Mouse (Mus musculus) neural tube, embryonic 11.5 days (tissue): Measurements from ENCODE around the gene Postn. TPM values are rescaled to one million over a fixed set of nuclear protein-coding genes. Genes with fewer than 3 reads are reported as not detected.

ENCODE experiments used
- ATAC-seq: fragments of 200-750 bp; cut with Nextera tagmentation; 2 replicates; pipeline ENCODE4 v1.8.0; 2017; ENCODE audit warnings: moderate number of reproducible peaks, mild to moderate bottlenecking, moderate TSS enrichment, moderate library complexity; ENCODE audit not compliant: insufficient read depth, low FRiP score, low TSS enrichment
- DNase-seq: peaks from one replicate; pipeline ENCODE4 v3.0.0-alpha.2; 2015; ENCODE audit warnings: low spot score
- H3K27ac ChIP-seq: fragments of 300-500 bp; sonication (generic); 2 replicates; pipeline ENCODE4 v1.5.1; 2014; ENCODE audit warnings: low read depth, mild to moderate bottlenecking, low read length
- H3K27me3 ChIP-seq: fragments of 300-500 bp; sonication (generic); 2 replicates; pipeline ENCODE4 v1.6.1; 2014; ENCODE audit warnings: mild to moderate bottlenecking, low read length, mixed read lengths; ENCODE audit not compliant: control insufficient read depth, insufficient read depth
- H3K36me3 ChIP-seq: fragments of 300-500 bp; sonication (generic); 2 replicates; pipeline ENCODE4 v1.6.1; 2014; ENCODE audit warnings: mild to moderate bottlenecking, low read length, moderate library complexity, mixed read lengths; ENCODE audit not compliant: control insufficient read depth, insufficient read depth
- H3K4me1 ChIP-seq: fragments of 300-500 bp; sonication (generic); 2 replicates; pipeline ENCODE4 v1.6.1; 2014; ENCODE audit warnings: low read length, mixed read lengths; ENCODE audit not compliant: control insufficient read depth, insufficient read depth
- H3K4me2 ChIP-seq: fragments of 300-500 bp; sonication (generic); 2 replicates; pipeline ENCODE4 v1.6.1; 2014; ENCODE audit warnings: low read depth, mild to moderate bottlenecking, moderate library complexity
- H3K4me3 ChIP-seq: fragments of 300-500 bp; sonication (generic); 2 replicates; pipeline ENCODE4 v1.5.1; 2014; ENCODE audit warnings: low read depth, low read length
- H3K9ac ChIP-seq: fragments of 300-500 bp; sonication (generic); 2 replicates; pipeline ENCODE4 v1.6.1; 2014; ENCODE audit warnings: mild to moderate bottlenecking, low read length
- H3K9me3 ChIP-seq: fragments of 300-500 bp; sonication (generic); 2 replicates; pipeline ENCODE4 v1.6.1; 2016; ENCODE audit warnings: low read length; ENCODE audit not compliant: control insufficient read depth
- WGBS: fragments of 180-500 bp; shearing (Covaris S2); extraction: QIAGEN DNeasy Blood & Tissue Kit; methylation state at CpG from one replicate; pipeline ENCODE4 v1.1.7; 2014; 5-methylcytosine and 5-hydroxymethylcytosine counted together
- polyA plus RNA-seq: library from polyadenylated mRNA; unstranded; fragments of >200 nt; fragmentation: Nextera tagmentation; extraction: Ambion mirVana; gene quantifications from 2 replicates; pipeline ENCODE4 v1.2.1, GENCODE M21; 2014

Gene Postn
- polyA plus RNA-seq, 1 experiment from 2014 or later: 47.7 TPM

GRCm38 (mm10) chr3:54406567-54406966, 45.7 kb downstream of the Postn start:
- no peak overlapping the region for H3K4me2 ChIP-seq
- H3K9ac ChIP-seq: no peak overlapping the region
- no peaks in the 10 kb centered on the region for H3K36me3 ChIP-seq
- 70% methylated on average over 2 of the region's 2 CpGs for WGBS
- DNase-seq (no peak), ATAC-seq (no peak)
- no peaks in the 10 kb centered on the region for H3K9me3 ChIP-seq
- H3K4me1 ChIP-seq: no peaks in the 10 kb centered on the region
- H3K4me3 ChIP-seq: no peak overlapping the region
- no peak overlapping the region for H3K27ac ChIP-seq
- no peaks in the 10 kb centered on the region for H3K27me3 ChIP-seq

- H3K9me3 ChIP-seq: no peaks in the 10 kb centered on the region
- no peak overlapping the region for H3K27ac ChIP-seq
- no peak for DNase-seq
- no peaks in the 10 kb centered on the region for H3K36me3 ChIP-seq
- H3K4me3 ChIP-seq: no peak overlapping the region
- no peaks in the 10 kb centered on the region for H3K27me3 ChIP-seq
- no peak for ATAC-seq
- H3K4me2 ChIP-seq: no peak overlapping the region
- no peak overlapping the region for H3K9ac ChIP-seq
- H3K4me1 ChIP-seq: no peaks in the 10 kb centered on the region
- 91% methylated on average over 3 of the region's 3 CpGs for WGBS
These were observed 50.1 kb downstream of the Postn start for GRCm38 (mm10) chr3:54411052-54411451.

- Histone ChIP-seq H3K9me3 (no peaks in the 10 kb centered on the region), H3K27ac (no peak overlapping the region), H3K27me3 (no peaks in the 10 kb centered on the region), H3K9ac (no peak overlapping the region), H3K4me3 (no peak overlapping the region), H3K4me2 (no peak overlapping the region), H3K36me3 (no peaks in the 10 kb centered on the region), H3K4me1 (no peaks in the 10 kb centered on the region)
- DNase-seq: peak; percentile 34
- 66% methylated on average over 7 of the region's 7 CpGs for WGBS
- ATAC-seq: no peak
These were observed 52.1 kb downstream of the Postn start for GRCm38 (mm10) chr3:54412885-54413583.

- Histone ChIP-seq H3K9me3 (no peaks in the 10 kb centered on the region), H3K4me1 (no peaks in the 10 kb centered on the region), H3K27me3 (no peaks in the 10 kb centered on the region), H3K27ac (no peak overlapping the region), H3K4me3 (no peak overlapping the region), H3K36me3 (no peaks in the 10 kb centered on the region), H3K4me2 (no peak overlapping the region), H3K9ac (no peak overlapping the region)
- 75% methylated on average over 1 of the region's 1 CpGs for WGBS
- no peak for DNase-seq
- no peak for ATAC-seq
These were observed 52.6 kb downstream of the Postn start for GRCm38 (mm10) chr3:54413584-54413897.

- DNase-seq: peak; percentile 23
- H3K4me3 ChIP-seq: no peak overlapping the region
- H3K9me3 ChIP-seq: no peaks in the 10 kb centered on the region
- no peaks in the 10 kb centered on the region for H3K36me3 ChIP-seq
- WGBS: 61% methylated on average over 1 of the region's 1 CpGs
- H3K9ac ChIP-seq: no peak overlapping the region
- no peaks in the 10 kb centered on the region for H3K27me3 ChIP-seq
- ATAC-seq: no peak
- H3K4me2 ChIP-seq: no peak overlapping the region
- no peak overlapping the region for H3K27ac ChIP-seq
- H3K4me1 ChIP-seq: no peaks in the 10 kb centered on the region
These were observed 53.5 kb downstream of the Postn start for GRCm38 (mm10) chr3:54414386-54414785.

DNA sequence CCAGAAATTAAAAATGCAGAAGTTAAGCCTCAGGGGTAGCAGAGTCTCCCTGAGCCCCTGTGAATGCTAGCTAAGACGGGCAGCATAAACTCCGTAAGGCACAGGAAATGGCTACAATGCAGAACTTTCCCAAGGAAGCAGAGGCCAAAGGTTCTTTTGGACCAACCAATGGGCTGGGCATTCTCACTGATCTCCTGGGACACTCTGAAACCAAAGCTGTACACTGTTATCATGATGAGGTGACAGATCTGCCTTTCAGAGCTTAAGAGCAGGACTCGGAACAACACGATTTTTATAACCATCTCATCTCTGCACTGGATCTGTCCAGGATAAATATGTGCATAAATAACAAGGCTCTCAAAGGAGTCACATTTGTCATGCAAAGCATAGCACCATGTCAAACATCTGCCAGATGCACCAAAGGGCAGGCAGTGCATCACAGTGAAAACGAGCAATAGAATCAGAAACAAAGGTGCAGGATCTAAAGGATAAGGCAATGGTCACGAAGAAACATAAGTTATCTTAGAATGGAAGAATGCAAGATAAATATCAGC, 57.0 kb downstream of the Postn start:
- no peaks in the 10 kb centered on the region for H3K36me3 ChIP-seq
- no peaks in the 10 kb centered on the region for H3K9me3 ChIP-seq
- H3K27me3 ChIP-seq: no peaks in the 10 kb centered on the region
- ATAC-seq: no peak
- H3K4me1 ChIP-seq: no peaks in the 10 kb centered on the region
- H3K4me2 ChIP-seq: no peak overlapping the region
- no peak overlapping the region for H3K9ac ChIP-seq
- 62% methylated on average over 6 of the region's 6 CpGs for WGBS
- no peak overlapping the region for H3K27ac ChIP-seq
- no peak overlapping the region for H3K4me3 ChIP-seq
- DNase-seq: no peak

- H3K9me3 ChIP-seq: no peaks in the 10 kb centered on the region
- no peak for ATAC-seq
- WGBS: 75% methylated on average over 10 of the region's 10 CpGs
- H3K9ac ChIP-seq: no peak overlapping the region
- no peaks in the 10 kb centered on the region for H3K27me3 ChIP-seq
- no peak overlapping the region for H3K27ac ChIP-seq
- no peaks in the 10 kb centered on the region for H3K36me3 ChIP-seq
- no peak for DNase-seq
- no peak overlapping the region for H3K4me2 ChIP-seq
- H3K4me1 ChIP-seq: no peaks in the 10 kb centered on the region
- no peak overlapping the region for H3K4me3 ChIP-seq
These were observed 59.5 kb downstream of the Postn start for GRCm38 (mm10) chr3:54420189-54420928.

DNA sequence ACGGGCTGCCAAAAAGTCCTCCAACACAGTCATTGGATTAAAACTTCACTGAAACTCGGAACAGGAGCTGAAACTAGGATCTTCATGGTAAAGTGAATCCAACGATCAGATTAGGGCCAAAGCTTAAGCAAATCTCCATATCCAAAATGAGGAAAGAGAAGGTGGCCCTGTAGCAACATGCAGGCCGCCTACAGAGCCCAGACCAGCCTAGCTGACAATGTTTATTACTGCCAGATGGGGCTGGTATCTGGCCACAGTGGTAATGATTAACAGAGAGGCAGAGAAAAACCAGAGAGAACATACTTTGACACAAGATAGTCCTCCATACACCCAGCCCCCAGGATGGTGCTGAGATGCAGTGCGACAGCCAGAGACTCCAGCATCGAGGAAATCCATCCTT, 60.1 kb downstream of the Postn start:
- H3K36me3 ChIP-seq: no peaks in the 10 kb centered on the region
- DNase-seq (no peak), ATAC-seq (no peak)
- no peak overlapping the region for H3K4me3 ChIP-seq
- no peak overlapping the region for H3K9ac ChIP-seq
- H3K4me2 ChIP-seq: no peak overlapping the region
- no peaks in the 10 kb centered on the region for H3K9me3 ChIP-seq
- no peaks in the 10 kb centered on the region for H3K4me1 ChIP-seq
- no peak overlapping the region for H3K27ac ChIP-seq
- no peaks in the 10 kb centered on the region for H3K27me3 ChIP-seq
- 73% methylated on average over 6 of the region's 6 CpGs for WGBS

DNA sequence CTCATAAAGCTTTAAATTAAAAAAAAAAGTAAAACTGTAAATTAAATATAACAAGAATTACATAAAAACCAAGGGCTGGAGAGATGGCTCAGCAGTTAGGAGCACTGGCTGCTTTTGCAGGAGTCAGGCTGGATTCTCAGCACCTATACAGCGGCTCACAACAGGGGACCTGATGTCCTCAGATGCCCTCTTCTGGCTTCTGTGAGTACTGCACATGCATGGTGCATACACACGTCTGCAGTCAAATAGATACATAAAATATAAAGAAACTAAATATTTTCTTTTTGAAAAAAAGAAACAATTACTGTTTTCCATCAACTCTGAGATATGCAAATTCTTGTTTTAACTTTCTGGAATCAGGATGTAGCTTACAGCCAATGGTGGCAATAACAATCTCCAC, 60.8 kb downstream of the Postn start:
- DNase-seq: no peak
- no peak overlapping the region for H3K27ac ChIP-seq
- H3K4me1 ChIP-seq: no peaks in the 10 kb centered on the region
- H3K9ac ChIP-seq: no peak overlapping the region
- no peaks in the 10 kb centered on the region for H3K27me3 ChIP-seq
- H3K4me2 ChIP-seq: no peak overlapping the region
- no peaks in the 10 kb centered on the region for H3K36me3 ChIP-seq
- no peak for ATAC-seq
- WGBS: 86% methylated on average over 2 of the region's 2 CpGs
- H3K4me3 ChIP-seq: no peak overlapping the region
- H3K9me3 ChIP-seq: no peaks in the 10 kb centered on the region
